Mouse (Mus musculus) stomach, embryonic 14.5 days (tissue): Measurements from ENCODE around the gene Rassf3. TPM values are rescaled to one million over a fixed set of nuclear protein-coding genes. Genes with fewer than 3 reads are reported as not detected.

Experiments used
- ATAC-seq: fragments of 200-750 bp; cut with Nextera tagmentation; 2 replicates; pipeline ENCODE4 v1.8.0; 2017; ENCODE audit warnings: low read depth, moderate TSS enrichment; ENCODE audit not compliant: insufficient number of reproducible peaks, insufficient read depth, low FRiP score
- H3K27ac ChIP-seq: fragments of 300-500 bp; sonication (generic); 2 replicates; pipeline ENCODE4 v1.5.1; 2014; ENCODE audit warnings: mild to moderate bottlenecking, low read length, moderate library complexity, mixed read lengths
- H3K27me3 ChIP-seq: fragments of 300-500 bp; sonication (generic); 2 replicates; pipeline ENCODE4 v1.6.1; 2014; ENCODE audit warnings: low read length, control low read depth, mixed read lengths; ENCODE audit not compliant: control insufficient read depth, insufficient read depth
- H3K36me3 ChIP-seq: fragments of 300-500 bp; sonication (generic); 2 replicates; pipeline ENCODE4 v1.6.1; 2014; ENCODE audit warnings: mild to moderate bottlenecking, control low read depth, low read length, moderate library complexity, mixed read lengths; ENCODE audit not compliant: control insufficient read depth, insufficient read depth
- H3K4me1 ChIP-seq: fragments of 300-500 bp; sonication (generic); 2 replicates; pipeline ENCODE4 v1.6.1; 2014; ENCODE audit warnings: low read length, control low read depth, mixed read lengths; ENCODE audit not compliant: control insufficient read depth, insufficient read depth
- H3K4me2 ChIP-seq: fragments of 300-500 bp; sonication (generic); replicated peaks from 2 replicates; pipeline ENCODE4 v1.6.1; 2014; ENCODE audit warnings: low read depth, low read length, control low read depth
- H3K4me3 ChIP-seq: fragments of 300-500 bp; sonication (generic); 2 replicates; pipeline ENCODE4 v1.5.1; 2014; ENCODE audit warnings: low read depth, low read length, control low read depth
- H3K9ac ChIP-seq: fragments of 300-500 bp; sonication (generic); replicated peaks from 2 replicates; pipeline ENCODE4 v1.6.1; 2014; ENCODE audit warnings: low read depth, mild to moderate bottlenecking, control low read depth, low read length, moderate library complexity, mixed read lengths
- H3K9me3 ChIP-seq: fragments of 300-500 bp; sonication (generic); 2 replicates; pipeline ENCODE4 v1.6.1; 2016; ENCODE audit warnings: low read depth, low read length, control low read depth; ENCODE audit not compliant: control insufficient read depth
- WGBS: fragments of 180-500 bp; shearing (Covaris S2); extraction: QIAGEN DNeasy Blood & Tissue Kit; methylation state at CpG from one replicate; pipeline ENCODE4 v1.1.7; 2014; 5-methylcytosine and 5-hydroxymethylcytosine counted together
- polyA plus RNA-seq: library from polyadenylated mRNA; unstranded; fragments of >200 nt; fragmentation: Nextera tagmentation; extraction: Ambion mirVana; gene quantifications from 2 replicates; pipeline ENCODE4 v1.2.1, GENCODE M21; 2014

The Rassf3 gene
- polyA plus RNA-seq, 1 experiment from 2014 or later = 19.4 TPM

DNA sequence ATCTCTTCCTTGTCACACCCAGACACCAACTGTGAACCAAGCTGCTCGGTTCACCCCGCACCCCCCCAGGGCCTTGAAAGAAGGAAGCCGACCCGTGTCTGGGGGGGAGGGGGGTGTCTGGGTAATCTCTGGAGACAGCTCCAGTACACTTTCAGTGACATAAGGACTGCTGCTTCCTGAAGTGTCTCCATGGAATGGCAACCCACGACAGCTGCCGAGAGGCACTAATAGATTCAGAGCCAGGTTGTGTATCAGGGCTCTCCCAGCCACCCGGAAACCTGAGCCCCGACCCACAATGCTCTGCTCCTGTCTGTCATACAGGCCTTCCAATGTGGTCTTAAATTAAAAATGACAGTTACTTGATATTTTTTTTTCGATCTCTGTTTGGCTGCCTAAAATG is 89.8 kb downstream of the Rassf3 start:
- WGBS = 59% methylated on average over 9 of the region's 9 CpGs

DNA sequence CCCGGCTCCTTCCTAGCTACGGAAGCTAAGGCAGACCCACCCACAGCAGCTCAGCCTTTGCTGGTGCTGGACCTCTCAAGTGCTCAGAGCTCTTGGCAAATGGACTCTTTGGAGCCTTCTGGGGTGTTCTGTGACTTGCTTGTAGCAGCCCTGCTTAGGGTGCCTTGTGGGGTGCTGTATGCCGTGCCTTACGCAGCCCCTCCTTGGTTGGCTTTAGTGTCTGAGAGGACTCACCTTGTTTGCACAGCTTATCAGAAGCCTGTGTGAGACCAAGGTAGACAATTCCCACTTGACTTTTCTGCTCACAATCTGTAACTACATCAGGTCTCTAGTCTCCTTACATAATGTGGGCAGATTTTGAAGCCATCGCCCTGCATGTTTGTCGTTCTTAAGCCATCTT is 90.5 kb downstream of the Rassf3 start:
- no peak overlapping the region for H3K4me2 ChIP-seq
- ATAC-seq = no peak
- no peak overlapping the region for H3K27ac ChIP-seq
- WGBS = 72% methylated on average over 6 of the region's 6 CpGs
- no peaks in the 10 kb centered on the region for H3K27me3 ChIP-seq
- H3K9ac ChIP-seq = no peak overlapping the region
- peaks cover 52% of the 10 kb centered on the region for H3K36me3 ChIP-seq
- H3K4me1 ChIP-seq = 0 out of 2 replicates have a peak, but pooled peaks cover 5% of the 10 kb centered on the region
- no peaks in the 10 kb centered on the region for H3K9me3 ChIP-seq
- no peak overlapping the region for H3K4me3 ChIP-seq

More for the DNA sequence above, 89.8 kb downstream of the Rassf3 start:
- Histone ChIP-seq H3K4me3 (no peak overlapping the region), H3K4me2 (no peak overlapping the region), H3K4me1 (0 out of 2 replicates have a peak, but pooled peaks cover 5% of the 10 kb centered on the region), H3K27me3 (no peaks in the 10 kb centered on the region), H3K36me3 (peaks cover 53% of the 10 kb centered on the region), H3K9ac (no peak overlapping the region), H3K9me3 (no peaks in the 10 kb centered on the region), H3K27ac (no peak overlapping the region; the same call in 1 of the 2 replicates)
- ATAC-seq = no peak

DNA sequence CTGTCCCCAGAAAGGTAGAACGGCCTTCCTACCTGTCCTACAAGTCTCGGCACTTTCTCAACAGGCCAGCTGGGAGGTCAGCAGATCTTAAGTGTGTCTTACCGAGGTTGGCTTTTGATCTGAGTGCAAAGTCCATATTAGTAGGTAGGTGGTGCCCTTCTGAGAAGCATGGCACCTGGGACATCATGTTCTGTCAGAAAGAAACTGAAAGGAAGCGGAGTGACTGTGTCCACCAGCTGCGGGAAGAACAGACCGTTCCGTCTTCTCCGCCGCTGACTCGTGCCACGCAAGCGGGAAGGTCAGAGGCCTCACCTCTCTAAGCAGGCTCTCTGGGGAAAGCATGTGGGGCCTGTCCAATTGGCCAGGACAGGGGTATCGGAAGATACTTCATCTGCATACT is 91.4 kb downstream of the Rassf3 start:
- H3K36me3 ChIP-seq = peaks cover 53% of the 10 kb centered on the region
- 0 out of 2 replicates have a peak, but pooled peaks cover 5% of the 10 kb centered on the region for H3K4me1 ChIP-seq
- H3K9me3 ChIP-seq = no peaks in the 10 kb centered on the region
- no peak overlapping the region for H3K9ac ChIP-seq
- no peak overlapping the region for H3K4me2 ChIP-seq
- H3K27ac ChIP-seq = no peak overlapping the region
- H3K4me3 ChIP-seq = no peak overlapping the region
- ATAC-seq = no peak
- 81% methylated on average over 13 of the region's 13 CpGs for WGBS
- H3K27me3 ChIP-seq = no peaks in the 10 kb centered on the region

DNA sequence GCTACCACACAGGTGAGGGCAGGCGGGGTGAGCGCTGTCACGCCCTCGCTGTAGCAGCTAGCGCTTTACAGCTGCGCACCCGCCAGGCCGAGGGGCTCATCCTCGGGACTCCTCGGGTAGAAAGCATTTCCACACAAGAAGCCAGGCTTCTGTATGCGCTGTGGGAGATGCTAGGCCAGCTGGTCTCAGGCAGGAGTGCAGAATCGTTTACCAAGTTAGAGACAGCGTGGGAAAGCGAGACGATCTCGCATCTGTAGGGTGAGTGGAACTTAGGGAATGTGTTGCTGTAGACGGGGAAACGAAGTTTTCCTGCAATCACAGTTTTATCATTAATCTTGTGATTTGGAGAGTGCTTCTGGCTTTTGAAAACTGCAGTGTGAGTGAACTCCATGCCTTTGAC is 94.9 kb downstream of the Rassf3 start:
- no peak overlapping the region for H3K4me3 ChIP-seq
- H3K27ac ChIP-seq = no peak overlapping the region
- H3K36me3 ChIP-seq = peaks cover 55% of the 10 kb centered on the region
- H3K4me2 ChIP-seq = no peak overlapping the region
- ATAC-seq = no peak
- H3K9ac ChIP-seq = no peak overlapping the region
- no peaks in the 10 kb centered on the region for H3K9me3 ChIP-seq
- 75% methylated on average over 18 of the region's 18 CpGs for WGBS
- H3K4me1 ChIP-seq = 0 out of 2 replicates have a peak, but pooled peaks cover 4% of the 10 kb centered on the region
- no peaks in the 10 kb centered on the region for H3K27me3 ChIP-seq

DNA sequence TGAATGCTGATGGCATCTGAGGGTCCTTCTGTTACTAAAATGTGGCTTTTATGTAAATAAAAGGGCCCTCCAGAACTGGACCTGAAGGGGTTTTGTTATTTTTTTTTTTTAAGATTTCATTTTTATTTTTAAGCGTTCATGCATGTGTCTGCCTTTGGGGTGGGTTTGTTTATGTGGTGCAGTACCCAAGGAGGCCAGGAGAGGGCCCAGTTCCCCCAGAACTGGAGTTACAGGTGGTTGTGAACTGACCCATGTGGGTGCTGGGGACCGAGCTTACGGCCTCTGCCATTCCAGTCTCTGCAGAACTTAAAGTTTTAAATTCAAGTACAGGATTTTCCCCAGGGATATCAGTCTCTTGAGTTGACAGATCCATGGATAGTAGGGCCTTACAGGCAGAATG is 96.8 kb downstream of the Rassf3 start:
- no peaks in the 10 kb centered on the region for H3K9me3 ChIP-seq
- no peak overlapping the region for H3K9ac ChIP-seq
- 99% methylated on average over 3 of the region's 3 CpGs for WGBS
- H3K4me3 ChIP-seq = no peak overlapping the region
- no peak for ATAC-seq
- H3K4me1 ChIP-seq = no peaks in the 10 kb centered on the region
- peaks cover 56% of the 10 kb centered on the region for H3K36me3 ChIP-seq
- H3K27ac ChIP-seq = no peak overlapping the region
- no peak overlapping the region for H3K4me2 ChIP-seq
- H3K27me3 ChIP-seq = no peaks in the 10 kb centered on the region

DNA sequence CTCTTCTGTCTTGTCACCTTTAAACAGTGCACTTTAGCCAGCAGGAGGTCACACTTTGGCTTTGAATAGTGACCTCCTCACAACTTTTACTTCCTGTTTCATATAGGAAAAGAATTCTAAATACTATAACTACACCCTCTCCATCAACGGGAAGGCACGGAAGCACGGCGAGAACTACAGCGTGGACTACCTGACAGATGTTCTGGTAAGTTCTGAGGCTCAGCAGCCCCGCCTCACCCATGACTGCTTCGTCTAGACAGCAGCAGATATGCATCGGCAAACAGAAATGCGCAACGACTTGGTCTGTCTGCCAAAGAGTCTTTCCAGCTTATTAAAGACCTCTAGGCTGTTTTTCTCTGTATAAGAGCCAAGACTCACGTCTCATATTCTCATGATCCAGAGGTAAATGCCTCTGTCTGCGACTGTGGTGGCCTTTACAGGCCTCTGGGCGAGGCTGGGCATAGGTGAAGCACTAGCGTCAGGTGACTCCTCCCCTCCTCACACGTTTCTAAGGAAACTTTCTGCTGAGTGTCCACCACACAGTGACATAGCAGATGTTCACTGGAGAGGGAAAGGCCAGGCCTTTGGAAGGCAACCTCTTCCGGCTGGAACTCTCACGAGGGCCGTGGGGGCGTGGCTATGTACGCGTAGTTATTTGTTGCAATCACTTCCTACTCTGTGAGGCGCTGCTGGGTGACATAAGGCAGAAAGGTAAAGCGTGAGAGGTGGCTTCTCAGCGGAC is 99.4 kb downstream of the Rassf3 start:
- H3K27me3 ChIP-seq = no peaks in the 10 kb centered on the region
- ATAC-seq = no peak
- WGBS = 85% methylated on average over 24 of the region's 24 CpGs
- no peak overlapping the region for H3K4me3 ChIP-seq
- H3K4me1 ChIP-seq = no peaks in the 10 kb centered on the region
- no peak overlapping the region for H3K9ac ChIP-seq
- H3K27ac ChIP-seq = no peak overlapping the region
- H3K36me3 ChIP-seq = peaks cover 45% of the 10 kb centered on the region
- no peaks in the 10 kb centered on the region for H3K9me3 ChIP-seq
- H3K4me2 ChIP-seq = no peak overlapping the region

DNA sequence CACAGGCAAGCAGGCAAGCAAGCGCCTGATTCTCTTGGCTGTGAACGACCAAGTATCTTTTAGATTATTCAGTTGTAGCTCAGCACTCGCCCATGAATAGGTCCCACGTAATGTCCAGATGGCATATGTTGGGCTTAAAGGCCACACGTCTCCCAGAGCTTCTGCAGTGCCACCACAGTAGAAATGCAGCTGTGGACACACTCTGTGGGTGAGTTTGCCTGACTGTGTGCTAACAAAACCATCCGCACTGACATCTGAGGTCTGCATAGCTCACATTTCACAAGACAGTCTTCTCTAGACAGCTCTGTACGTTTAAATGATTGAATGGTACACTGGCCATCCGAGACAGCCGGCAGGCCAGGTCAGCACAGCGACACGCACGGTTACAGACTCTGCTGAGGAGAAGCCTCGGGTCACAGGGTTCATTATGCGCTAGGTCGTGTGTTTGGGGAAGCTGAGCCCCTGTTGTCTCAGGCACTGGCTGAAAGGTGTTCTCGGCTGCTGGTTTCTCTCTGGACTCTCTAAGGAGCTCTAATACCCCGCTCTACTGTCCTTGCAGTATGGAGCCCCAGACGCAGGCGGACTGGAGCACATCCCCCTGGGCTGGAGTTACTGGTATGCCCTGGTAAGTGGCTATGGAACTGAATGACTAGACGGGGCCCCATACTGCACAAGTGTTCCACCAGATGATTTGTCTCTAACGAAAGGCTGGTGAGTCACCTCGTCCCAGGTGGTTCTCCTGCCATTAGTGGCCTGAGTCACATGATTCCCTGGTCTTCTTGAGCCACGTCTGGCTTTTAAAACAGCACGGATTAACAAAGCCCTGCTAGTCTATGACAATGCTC is 100.3 kb downstream of the Rassf3 start:
- H3K4me2 ChIP-seq = no peak overlapping the region
- H3K27ac ChIP-seq = no peak overlapping the region
- no peaks in the 10 kb centered on the region for H3K4me1 ChIP-seq
- no peaks in the 10 kb centered on the region for H3K9me3 ChIP-seq
- WGBS = 68% methylated on average over 24 of the region's 24 CpGs
- peaks cover 41% of the 10 kb centered on the region for H3K36me3 ChIP-seq
- H3K9ac ChIP-seq = no peak overlapping the region
- no peaks in the 10 kb centered on the region for H3K27me3 ChIP-seq
- H3K4me3 ChIP-seq = no peak overlapping the region
- ATAC-seq = no peak

DNA sequence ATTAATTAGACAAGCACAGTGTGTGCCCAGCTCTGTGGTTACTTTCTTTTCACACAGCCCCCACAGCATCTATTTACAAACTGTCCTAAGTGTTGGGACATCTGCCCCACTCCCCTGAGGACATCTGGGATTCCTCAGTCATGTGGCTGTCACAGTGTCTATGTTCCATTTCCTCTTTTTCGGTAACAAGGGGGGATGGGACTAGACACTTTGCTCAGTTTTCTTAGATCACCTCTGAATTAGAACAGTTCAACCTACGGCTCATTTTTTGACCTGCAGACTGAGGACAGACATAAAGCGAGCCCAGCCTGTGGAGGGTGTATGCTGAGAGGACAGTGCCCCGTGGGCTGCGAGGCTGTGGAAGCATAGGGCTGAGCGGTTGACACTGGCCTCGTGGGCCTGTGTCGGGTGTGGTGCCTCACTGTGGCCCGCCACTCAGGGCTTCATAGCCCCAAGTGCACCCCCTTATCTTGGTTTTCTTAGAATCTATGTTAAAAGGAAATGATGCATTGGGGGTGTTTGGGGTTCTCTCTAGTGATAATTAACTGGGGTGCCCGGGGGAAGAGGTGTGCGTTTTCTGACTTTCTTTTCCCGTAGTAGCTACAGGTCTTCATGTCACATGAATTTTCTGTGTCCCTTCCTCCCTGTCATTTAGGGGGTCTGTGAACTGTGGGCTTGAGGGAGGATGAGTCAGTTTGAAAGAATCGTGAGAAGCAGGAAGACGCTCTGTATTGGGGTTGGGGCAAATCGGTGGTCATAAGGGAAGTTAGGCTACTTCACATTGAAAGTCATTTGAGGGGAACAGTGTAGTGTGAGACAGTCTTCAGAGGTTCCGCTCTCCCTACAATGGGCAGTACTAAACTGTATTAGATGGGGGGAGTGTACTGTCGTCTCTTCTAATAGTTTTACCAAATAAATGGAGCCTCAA is 101.2 kb downstream of the Rassf3 start:
- no peak for ATAC-seq
- no peak overlapping the region for H3K27ac ChIP-seq
- H3K4me1 ChIP-seq = no peaks in the 10 kb centered on the region
- H3K36me3 ChIP-seq = peaks cover 32% of the 10 kb centered on the region
- no peak overlapping the region for H3K4me2 ChIP-seq
- H3K27me3 ChIP-seq = no peaks in the 10 kb centered on the region
- no peak overlapping the region for H3K9ac ChIP-seq
- no peaks in the 10 kb centered on the region for H3K9me3 ChIP-seq
- 80% methylated on average over 17 of the region's 17 CpGs for WGBS
- no peak overlapping the region for H3K4me3 ChIP-seq
